Mouse (Mus musculus): ENCODE measurements at regions not wholly inside any gene's neighbourhood (a gene's known extent, or its start where the extent isn't known, plus 50 kb on each side); places are given as distances from the start of the nearest gene placed in this dataset.

- DNase-seq = no peak
These were observed 86.5 kb upstream of the Ret start for GRCm38 (mm10) chr6:118283949-118284568.

DNA sequence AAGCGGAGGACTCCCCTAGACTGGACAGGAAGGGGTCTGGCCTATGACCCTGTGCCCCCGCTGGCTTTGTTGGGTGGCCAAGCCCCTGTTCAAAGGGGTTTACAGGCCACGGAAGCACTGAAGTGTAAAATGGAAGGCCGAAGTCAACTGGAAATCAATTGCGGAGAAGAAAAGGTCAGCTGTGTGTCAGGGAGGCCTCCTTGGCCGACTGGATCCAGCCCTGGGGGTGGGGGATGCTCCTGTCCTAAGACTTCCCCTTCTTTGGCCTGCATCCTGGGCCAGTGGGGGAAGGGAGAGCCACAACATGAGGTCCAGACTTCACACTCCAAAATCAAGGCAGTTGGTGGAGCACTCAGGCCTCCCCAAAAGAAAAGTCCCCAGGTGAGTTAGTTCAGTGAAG is 66.4 kb upstream of the Ret start:
- DNase-seq = no peak

DNA sequence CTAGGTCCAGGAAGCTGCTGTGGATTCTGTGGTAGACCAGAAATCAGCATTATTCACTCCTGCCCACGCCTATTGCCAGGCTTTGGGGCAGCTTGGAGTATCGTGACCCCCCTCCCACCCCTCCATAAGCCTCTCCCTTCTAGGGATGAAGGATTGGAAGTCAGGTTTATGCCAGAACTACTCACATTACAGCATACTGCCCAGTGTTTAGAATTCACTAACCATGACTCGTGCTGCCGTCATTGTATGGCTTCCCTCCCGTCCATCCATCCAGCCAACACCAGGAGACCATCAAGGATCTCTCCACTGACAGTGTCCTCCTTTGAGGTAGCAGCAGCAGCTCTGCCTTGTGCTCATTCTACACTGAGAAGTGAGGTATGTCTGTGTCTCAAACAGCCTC is 62.4 kb upstream of the Ret start:
- DNase-seq = no peak

GRCm38 (mm10) chr6:118254871-118255270 is 57.4 kb upstream of the Ret start:
- DNase-seq = no peak

DNA sequence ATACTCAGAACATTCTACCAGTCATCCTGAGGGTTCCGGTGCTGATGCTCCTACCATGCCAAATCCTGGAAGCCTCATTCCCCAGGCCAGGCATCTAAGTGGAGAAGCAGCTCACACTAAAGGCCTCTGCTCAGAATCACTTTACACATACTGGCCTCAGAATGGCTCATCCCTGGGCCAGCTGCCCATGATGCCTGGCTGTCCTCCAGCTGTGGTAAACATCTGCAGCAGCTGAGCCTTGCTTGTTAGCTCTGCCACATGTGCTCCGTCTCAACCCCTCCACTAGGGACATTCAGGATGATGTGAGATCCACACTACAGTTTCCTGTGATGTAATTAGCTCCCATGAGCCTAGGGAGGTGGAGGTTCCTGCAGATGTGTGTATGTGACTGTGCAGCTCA is 55.2 kb upstream of the Ret start:
- DNase-seq = no peak

DNA sequence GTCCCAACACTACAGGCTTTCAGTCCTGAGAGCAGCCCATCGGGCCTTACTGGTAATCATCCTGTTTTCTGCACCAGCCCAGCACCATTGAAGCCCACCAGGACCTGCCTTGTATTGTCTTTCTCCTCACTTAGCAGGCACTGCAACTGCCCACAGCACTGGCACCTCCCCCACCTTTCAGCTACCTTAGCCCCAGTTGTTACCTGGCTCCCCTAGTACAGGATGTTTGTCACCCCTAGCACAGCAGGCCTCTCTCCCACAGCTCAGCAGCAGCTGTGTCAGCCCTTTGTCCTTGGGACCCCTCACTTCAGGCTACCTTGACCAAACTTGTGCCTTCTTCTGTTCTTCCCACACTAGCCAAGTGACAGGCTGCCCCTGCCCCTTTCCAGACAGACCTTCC is 53.6 kb upstream of the Ret start:
- no peak for DNase-seq

DNA sequence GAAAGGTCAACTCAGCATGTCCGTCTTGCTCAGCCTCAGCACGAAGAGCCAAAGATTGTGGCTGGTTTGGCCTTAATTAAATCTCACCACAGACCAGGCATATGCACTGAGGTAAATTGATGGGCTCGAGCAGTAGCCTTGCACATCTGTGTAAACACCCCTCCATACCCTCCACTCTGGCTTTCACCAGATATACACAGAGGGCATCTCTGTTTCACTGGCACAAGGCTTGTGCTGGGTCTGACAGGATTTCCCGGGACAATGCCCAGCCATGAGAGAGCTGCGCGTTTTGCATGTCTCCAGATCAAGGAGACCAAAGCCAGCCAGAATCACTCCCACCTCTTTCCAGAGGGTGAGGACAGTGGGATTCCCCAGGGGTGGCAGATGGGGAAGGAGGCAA is 52.5 kb upstream of the Ret start:
- no peak for DNase-seq

Data from kidney, adult 9 months (tissue).